Comparison of ENCODE assay signal across 10 mouse cellular contexts in the genomic region with DNA sequence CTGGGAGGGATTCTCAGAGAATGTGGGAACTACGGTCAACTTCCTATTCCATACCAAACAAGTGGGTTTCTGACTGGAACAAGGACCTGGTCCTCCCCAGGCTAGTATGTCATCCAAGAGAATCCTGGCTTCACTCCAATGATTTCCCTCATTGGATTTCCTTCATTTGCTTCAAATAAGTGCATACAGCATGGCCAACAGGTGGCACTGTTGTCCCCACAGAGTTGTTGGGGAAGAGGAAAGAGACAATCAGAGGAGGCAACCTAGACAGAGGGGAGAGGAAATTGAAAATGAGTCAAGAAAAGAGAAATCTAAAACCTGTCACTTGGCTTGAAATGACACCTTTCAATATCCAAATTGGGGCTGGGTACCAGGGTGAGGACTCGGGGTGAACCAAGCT. TPM values are rescaled to one million over a fixed set of nuclear protein-coding genes. Genes with fewer than 3 reads are reported as not detected.
A peak's percentile ranks its signal among the peaks of the same experiment; 100 is the strongest.
DNase-seq lines count a peak whose midpoint lies in the region; ATAC-seq and TF ChIP-seq lines count a peak whose summit lies in the region.
"Had no signal": no experiment of that assay in that cellular context is flagged by ENCODE, and none has a peak within 500 bp of the region (broad histone marks: within the 10 kb centered on the region; RNA-seq: fewer than 3 reads in every experiment).

No protein-coding gene starts in this region.

- ATAC-seq in heart, postnatal 0 days (ENCODE audit: insufficient read depth, low read depth): no peak
- no peak for ATAC-seq in heart, embryonic 11.5 days (replicated peaks; ENCODE audit: insufficient number of reproducible peaks, low FRiP score, low TSS enrichment)
- no peak for ATAC-seq in liver, postnatal 0 days
- no peak for ATAC-seq in cerebellum, adult (ENCODE audit: insufficient number of reproducible peaks, low FRiP score, low TSS enrichment)

- H3K9me3 ChIP-seq in heart, postnatal 0 days (replicated peaks; ENCODE audit: control insufficient read depth, low read length): no peaks in the 10 kb centered on the region
- H3K9me3 ChIP-seq in heart, embryonic 11.5 days (replicated peaks; ENCODE audit: control insufficient read depth, low read length): no peaks in the 10 kb centered on the region
- H3K9me3 ChIP-seq in liver, postnatal 0 days (ENCODE audit: low read length): no peaks in the 10 kb centered on the region
- H3K9me3 ChIP-seq: liver, embryonic 13.5 days had no signal

- no peak overlapping the region for H3K27ac ChIP-seq in heart, postnatal 0 days (ENCODE audit: low read depth)
- no peak overlapping the region for H3K27ac ChIP-seq in heart, embryonic 11.5 days (ENCODE audit: low read depth, low read length)
- H3K27ac ChIP-seq in cortical plate, adult 2 months (ENCODE audit: insufficient read depth, low read length): no peak overlapping the region
- H3K27ac ChIP-seq in liver, postnatal 0 days (ENCODE audit: low read depth): no peak overlapping the region
- H3K27ac ChIP-seq: liver, embryonic 13.5 days had no signal

- TF ChIP-seq CTCF in heart, postnatal 0 days (IDR thresholded peaks at IDR 0.05; ENCODE audit: low read depth): peak; percentile 79
- peak; percentile 35; the same call in 1 of the 2 replicates for TF ChIP-seq CTCF in cortical plate, adult 2 months (IDR thresholded peaks at IDR 0.05; ENCODE audit: extremely low read depth, insufficient read depth, low read length)
- TF ChIP-seq CTCF in liver, postnatal 0 days (IDR thresholded peaks at IDR 0.05; ENCODE audit: low read depth): peak; percentile 77

- no peak for TF ChIP-seq POLR2A in cortical plate, adult 2 months (IDR thresholded peaks at IDR 0.05; ENCODE audit: extremely low read depth, insufficient read depth, low read length)

- peaks cover 70% of the 10 kb centered on the region for H3K27me3 ChIP-seq in heart, postnatal 0 days (ENCODE audit: control insufficient read depth, insufficient read depth, low read length)
- H3K27me3 ChIP-seq in heart, embryonic 11.5 days (ENCODE audit: control insufficient read depth, insufficient read depth, low read length): peaks cover 59% of the 10 kb centered on the region
- peaks cover 49% of the 10 kb centered on the region for H3K27me3 ChIP-seq in liver, postnatal 0 days (ENCODE audit: insufficient read depth, low read length)

- no peaks in the 10 kb centered on the region for H3K36me3 ChIP-seq in heart, postnatal 0 days (replicated peaks; ENCODE audit: control insufficient read depth, insufficient read depth, low read length)
- H3K36me3 ChIP-seq in heart, embryonic 11.5 days (ENCODE audit: control insufficient read depth, insufficient read depth, low read length): no peaks in the 10 kb centered on the region
- no peaks in the 10 kb centered on the region for H3K36me3 ChIP-seq in liver, postnatal 0 days (replicated peaks; ENCODE audit: insufficient read depth, low read length)
- H3K36me3 ChIP-seq: liver, embryonic 13.5 days had no signal

- whole genome bisulfite sequencing in heart, postnatal 0 days: 32% methylated on average over 2 of the region's 2 CpGs
- WGBS in heart, embryonic 11.5 days (ENCODE audit: insufficient replicate concordance): 46% methylated on average over 2 of the region's 2 CpGs
- 39% methylated on average over 2 of the region's 2 CpGs for WGBS in liver, postnatal 0 days (ENCODE audit: insufficient replicate concordance)

- no peak overlapping the region for H3K4me2 ChIP-seq in heart, postnatal 0 days (ENCODE audit: low read depth, low read length)
- H3K4me2 ChIP-seq in heart, embryonic 11.5 days: no peak overlapping the region
- no peak overlapping the region for H3K4me2 ChIP-seq in liver, postnatal 0 days (ENCODE audit: low read depth, low read length)
- H3K4me2 ChIP-seq: liver, embryonic 13.5 days had no signal

- no peak overlapping the region for H3K9ac ChIP-seq in heart, postnatal 0 days (replicated peaks; ENCODE audit: low read depth, low read length)
- H3K9ac ChIP-seq in heart, embryonic 11.5 days (ENCODE audit: low read depth, low read length): no peak overlapping the region
- no peak overlapping the region for H3K9ac ChIP-seq in liver, postnatal 0 days (replicated peaks)
- H3K9ac ChIP-seq: liver, embryonic 13.5 days had no signal

- H3K4me3 ChIP-seq in heart, postnatal 0 days (ENCODE audit: low read depth, low read length): no peak overlapping the region
- H3K4me3 ChIP-seq in heart, embryonic 11.5 days (ENCODE audit: low read depth, low read length): no peak overlapping the region
- no peak overlapping the region for H3K4me3 ChIP-seq in cortical plate, adult 2 months (ENCODE audit: insufficient read depth, low read length)
- no peak overlapping the region for H3K4me3 ChIP-seq in liver, postnatal 0 days (ENCODE audit: low read depth, low read length)
- H3K4me3 ChIP-seq: liver, embryonic 13.5 days had no signal

- no peak for TF ChIP-seq EP300 in heart, postnatal 0 days (IDR thresholded peaks at IDR 0.05; ENCODE audit: low read depth)
- TF ChIP-seq EP300 in liver, postnatal 0 days (IDR thresholded peaks at IDR 0.05; ENCODE audit: low read depth): no peak

- H3K4me1 ChIP-seq in heart, postnatal 0 days (ENCODE audit: control insufficient read depth, insufficient read depth): no peaks in the 10 kb centered on the region
- H3K4me1 ChIP-seq in heart, embryonic 11.5 days (ENCODE audit: control insufficient read depth, insufficient read depth, low read length): no peaks in the 10 kb centered on the region
- H3K4me1 ChIP-seq in cortical plate, adult 2 months (ENCODE audit: control insufficient read depth, insufficient read depth, low read length): no peaks in the 10 kb centered on the region
- no peaks in the 10 kb centered on the region for H3K4me1 ChIP-seq in liver, postnatal 0 days (ENCODE audit: insufficient read depth)
- H3K4me1 ChIP-seq: liver, embryonic 13.5 days had no signal

- DNase-seq in heart, postnatal 0 days (ENCODE audit: low spot score): no peak
- peak; percentile 51 for DNase-seq in urinary bladder, postnatal 25 days (ENCODE audit: low spot score)
- DNase-seq in urinary bladder, adult 2 months (ENCODE audit: low spot score): no peak
- DNase-seq in liver, postnatal 0 days: peak; percentile 60
- peak; percentile 56 for DNase-seq in thymus, postnatal 14 days
- DNase-seq: liver, embryonic 13.5 days had no signal

RNA-seq across cellular contexts. Expression of a gene that starts 8.4 kb away (rescaled TPM):
- not detected in 2 replicates for total RNA-seq in heart, postnatal 0 days (2014; rRNA removed; ENCODE audit: low replicate concordance)
- polyA plus RNA-seq in heart, postnatal 0 days (2015; fragmentation: Nextera tagmentation; extraction: Ambion mirVana): 0.04 and 0.08 TPM in 2 replicates
- polyA plus RNA-seq in heart, embryonic 11.5 days (2014; fragmentation: Nextera tagmentation; extraction: Ambion mirVana): 0.14 and 0.17 TPM in 2 replicates
- 0.66 and 0.97 TPM in 2 replicates for polyA plus RNA-seq in urinary bladder, adult 2 months (2012; rRNA removed)
- 0.11 and 0.19 TPM in 2 replicates for polyA plus RNA-seq in cortical plate, adult 2 months (2012; rRNA removed)
- polyA plus RNA-seq in liver, postnatal 0 days (2015; fragmentation: Nextera tagmentation; extraction: Ambion mirVana): not detected in 2 replicates
- polyA plus RNA-seq: liver, embryonic 13.5 days; stomach, embryonic 16.5 days had no signal

RNA-seq across cellular contexts. Expression of a gene that starts 8.7 kb away (rescaled TPM):
- total RNA-seq in heart, postnatal 0 days (2014; rRNA removed; ENCODE audit: low replicate concordance): not detected in 2 replicates
- polyA plus RNA-seq in heart, postnatal 0 days (2015; fragmentation: Nextera tagmentation; extraction: Ambion mirVana): not detected in 2 replicates
- not detected in 2 replicates for polyA plus RNA-seq in heart, embryonic 11.5 days (2014; fragmentation: Nextera tagmentation; extraction: Ambion mirVana)
- not detected in 2 replicates for polyA plus RNA-seq in urinary bladder, adult 2 months (2012; rRNA removed)
- polyA plus RNA-seq in cortical plate, adult 2 months (2012; rRNA removed): not detected in 2 replicates
- not detected in 2 replicates for polyA plus RNA-seq in liver, postnatal 0 days (2015; fragmentation: Nextera tagmentation; extraction: Ambion mirVana)
- polyA plus RNA-seq: liver, embryonic 13.5 days; stomach, embryonic 16.5 days had no signal

Comparison
In these comparisons a context has a peak if more than half of its experiments do, and no peak if none do; other contexts are left out.
1. DNase-seq: peak in urinary bladder, postnatal 25 days (single experiment), liver, postnatal 0 days (single experiment) and thymus, postnatal 14 days (single experiment); none in heart, postnatal 0 days (single experiment) and urinary bladder, adult 2 months (single experiment).
2. Peak in every context shown above with its lines, with median percentiles within 50 percentile points of each other: CTCF ChIP-seq.